Mouse (Mus musculus) ES-E14 (cell line): ENCODE data around the gene Prkch.

ENCODE experiments used
- CHD2 ChIP-seq: IDR thresholded peaks from 2 replicates; pipeline ENCODE4 v1.6.1; 2014; ENCODE audit warnings: mild to moderate bottlenecking, low read depth, low read length, inconsistent platforms
- HCFC1 ChIP-seq: IDR thresholded peaks from 2 replicates; pipeline ENCODE4 v1.6.1; 2012; ENCODE audit warnings: low read length, inconsistent platforms, borderline replicate concordance; ENCODE audit not compliant: insufficient read depth
- ZC3H11A ChIP-seq: IDR thresholded peaks from 2 replicates; pipeline ENCODE4 v1.6.1; 2012; ENCODE audit warnings: low read depth, mild to moderate bottlenecking, inconsistent platforms, low read length, borderline replicate concordance

GRCm38 (mm10) chr12:73769536-73769935 is 184.9 kb downstream of the Prkch start:
- TF ChIP-seq ZC3H11A (no peak), HCFC1 (no peak), CHD2 (no peak)
